Mouse (Mus musculus) ES-Bruce4 (cell line): ENCODE data around the gene Tsc22d3.

Experiments used
- CTCF ChIP-seq: IDR thresholded peaks from one replicate; pipeline ENCODE4 v1.8.1; 2011; ENCODE audit warnings: low read depth, low read length
- EP300 ChIP-seq: IDR thresholded peaks from 2 replicates; pipeline ENCODE4 v1.6.1; 2011; ENCODE audit warnings: low read depth, low read length; ENCODE audit not compliant: insufficient read depth

DNA sequence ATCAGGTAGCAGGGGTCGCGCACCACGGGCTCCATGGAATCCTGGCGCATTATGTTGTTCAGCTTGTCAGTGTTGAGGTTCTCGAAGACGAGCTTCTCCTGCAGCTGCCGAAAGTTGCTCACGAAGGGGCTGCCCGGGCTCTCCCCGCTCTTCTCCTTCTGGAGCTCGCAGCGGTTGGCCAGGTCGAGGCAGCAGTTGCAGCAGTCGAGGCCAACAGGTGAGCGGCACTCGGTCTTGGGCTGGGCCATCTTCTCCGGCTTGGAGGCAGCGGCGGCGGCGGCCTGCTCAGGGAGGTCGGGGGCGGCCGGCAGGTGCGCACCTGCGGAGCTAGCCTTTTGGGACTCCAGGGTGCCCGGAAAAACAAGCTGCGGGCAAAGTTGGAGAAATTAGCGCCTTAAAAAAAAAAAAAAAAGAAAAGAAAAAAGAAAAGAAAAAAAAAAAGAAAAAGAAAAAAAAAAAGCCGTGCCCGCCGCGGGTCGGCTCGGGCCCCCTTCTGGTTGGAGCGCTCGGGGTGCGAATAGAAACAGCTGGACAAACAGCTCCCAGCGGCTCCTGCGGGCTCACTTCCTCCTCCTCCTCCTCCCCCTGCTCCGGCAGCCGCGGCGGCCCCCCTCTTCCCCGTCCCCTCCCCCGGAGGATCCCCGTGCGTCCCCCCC, 2.1 kb downstream of the Tsc22d3 start:
- no peak for TF ChIP-seq CTCF
- no peak for TF ChIP-seq EP300
